Mouse (Mus musculus) bone marrow macrophage, adult 2 months (primary cell): ENCODE results near the gene Osbpl10.

ENCODE experiments used
- CTCF ChIP-seq: IDR thresholded peaks from 2 replicates; pipeline ENCODE4 v1.5.1; 2012; ENCODE audit warnings: low read depth, mild to moderate bottlenecking, low read length, moderate library complexity
- POLR2A ChIP-seq: IDR thresholded peaks from 2 replicates; pipeline ENCODE4 v1.6.1; 2012; ENCODE audit warnings: mild to moderate bottlenecking, low read depth, low read length, borderline replicate concordance

DNA sequence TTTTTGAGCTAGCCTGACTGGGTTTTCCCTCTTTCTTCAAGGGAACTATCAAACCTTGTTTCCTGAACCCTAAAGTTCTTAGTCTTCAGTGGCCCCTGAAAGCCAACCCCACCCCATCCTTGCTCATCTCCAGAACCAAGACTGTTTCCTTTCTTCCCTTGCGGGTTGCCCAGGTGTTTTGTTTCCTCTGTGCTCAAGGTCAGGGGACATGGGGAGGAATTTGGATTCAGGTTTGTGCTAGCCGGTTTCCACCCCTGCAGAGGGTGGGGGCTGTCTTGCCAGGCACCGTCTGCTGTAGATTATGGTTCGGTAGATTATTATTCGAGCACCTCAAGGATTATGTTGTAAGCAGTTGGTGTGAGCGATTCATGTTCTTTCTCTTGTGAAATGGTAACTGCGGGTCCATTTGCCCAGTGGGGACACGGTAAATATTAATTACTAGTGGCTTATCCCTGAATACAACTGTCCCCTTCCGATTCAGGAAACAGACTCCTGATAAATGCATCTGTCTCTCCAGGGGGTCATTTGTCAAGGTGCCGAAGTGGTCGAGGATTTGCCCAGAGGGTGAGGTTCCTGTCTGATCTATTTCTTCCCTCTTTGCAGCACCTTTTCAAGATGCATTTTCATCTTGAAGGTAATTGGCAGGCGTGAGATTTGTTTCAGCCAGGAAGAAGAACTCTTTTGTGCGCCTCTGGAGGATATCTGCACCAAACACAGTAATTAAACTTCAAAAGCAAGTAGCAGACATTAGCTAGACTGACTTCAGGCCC is 169.4 kb downstream of the Osbpl10 start:
- TF ChIP-seq CTCF (no peak), POLR2A (no peak)
